Mouse (Mus musculus) forebrain, embryonic 15.5 days (tissue): ENCODE measurements at regions not wholly inside any gene's neighbourhood (a gene's known extent, or its start where the extent isn't known, plus 50 kb on each side); places are given as distances from the start of the nearest gene placed in this dataset.
"Not testable (repeated sequence)": the region's sequence is repeated elsewhere in the genome, so short reads cannot be mapped to it uniquely, and the experiment has no call there.

ENCODE experiments used
- ATAC-seq: fragments of 200-750 bp; cut with Nextera tagmentation; replicated peaks from 2 replicates; pipeline ENCODE4 v1.8.0; 2017; ENCODE audit warnings: mild to moderate bottlenecking, moderate TSS enrichment, moderate library complexity
- H3K27ac ChIP-seq: fragments of 300-500 bp; sonication (generic); replicated peaks from 2 replicates; pipeline ENCODE4 v1.5.1; 2015; ENCODE audit warnings: mild to moderate bottlenecking, inconsistent platforms
- H3K27me3 ChIP-seq: fragments of 300-500 bp; sonication (generic); 2 replicates; pipeline ENCODE4 v1.6.1; 2015; ENCODE audit warnings: inconsistent platforms
- H3K36me3 ChIP-seq: fragments of 300-500 bp; sonication (generic); 2 replicates; pipeline ENCODE4 v1.6.1; 2015; ENCODE audit warnings: mild to moderate bottlenecking, inconsistent platforms
- H3K4me1 ChIP-seq: fragments of 300-500 bp; sonication (generic); 2 replicates; pipeline ENCODE4 v1.6.1; 2015; ENCODE audit warnings: inconsistent platforms
- H3K4me2 ChIP-seq: fragments of 300-500 bp; sonication (generic); replicated peaks from 2 replicates; pipeline ENCODE4 v1.6.1; 2015; ENCODE audit warnings: mild to moderate bottlenecking, inconsistent platforms
- H3K4me3 ChIP-seq: fragments of 300-500 bp; sonication (generic); 2 replicates; pipeline ENCODE4 v1.5.1; 2015; ENCODE audit warnings: mild to moderate bottlenecking, inconsistent platforms
- H3K9ac ChIP-seq: fragments of 300-500 bp; sonication (generic); replicated peaks from 2 replicates; pipeline ENCODE4 v1.6.1; 2015; ENCODE audit warnings: mild to moderate bottlenecking, inconsistent platforms
- H3K9me3 ChIP-seq: fragments of 300-500 bp; sonication (generic); 2 replicates; pipeline ENCODE4 v1.6.1; 2016; ENCODE audit warnings: inconsistent platforms
- whole genome bisulfite sequencing: fragments of 180-500 bp; shearing (Covaris S2); methylation state at CpG from one replicate; pipeline ENCODE4 v1.1.7; 2015; ENCODE audit warnings: mixed read lengths; 5-methylcytosine and 5-hydroxymethylcytosine counted together

GRCm38 (mm10) chr9:85920745-85921614 is 78.8 kb downstream of the Tpbg start:
- ATAC-seq, result no peak

GRCm38 (mm10) chr9:85925259-85925658 is 83.1 kb downstream of the Tpbg start:
- no peak overlapping the region for H3K4me3 ChIP-seq
- WGBS, result 89% methylated on average over 1 of the region's 1 CpGs
- no peaks in the 10 kb centered on the region for H3K4me1 ChIP-seq
- no peaks in the 10 kb centered on the region for H3K9me3 ChIP-seq
- H3K9ac ChIP-seq, result no peak overlapping the region
- H3K4me2 ChIP-seq, result no peak overlapping the region
- ATAC-seq, result no peak
- H3K36me3 ChIP-seq, result no peaks in the 10 kb centered on the region
- H3K27ac ChIP-seq, result no peak overlapping the region
- H3K27me3 ChIP-seq, result no peaks in the 10 kb centered on the region

More at GRCm38 (mm10) chr9:85920745-85921614, 78.8 kb downstream of the Tpbg start:
- Histone ChIP-seq H3K4me3 (no peak overlapping the region), H3K4me1 (no peaks in the 10 kb centered on the region), H3K36me3 (no peaks in the 10 kb centered on the region), H3K27me3 (no peaks in the 10 kb centered on the region), H3K9me3 (no peaks in the 10 kb centered on the region), H3K4me2 (no peak overlapping the region), H3K27ac (no peak overlapping the region), H3K9ac (no peak overlapping the region)
- WGBS, result 92% methylated on average over 13 of the region's 13 CpGs

- H3K4me3 ChIP-seq, result no peak overlapping the region
- no peak for ATAC-seq
- H3K4me2 ChIP-seq, result no peak overlapping the region
- no peak overlapping the region for H3K9ac ChIP-seq
- H3K27me3 ChIP-seq, result no peaks in the 10 kb centered on the region
- 88% methylated on average over 3 of the region's 3 CpGs for WGBS
- H3K4me1 ChIP-seq, result no peaks in the 10 kb centered on the region
- H3K36me3 ChIP-seq, result no peaks in the 10 kb centered on the region
- no peak overlapping the region for H3K27ac ChIP-seq
- no peaks in the 10 kb centered on the region for H3K9me3 ChIP-seq
Measured at GRCm38 (mm10) chr9:85932209-85932608, 90.0 kb downstream of the Tpbg start.

GRCm38 (mm10) chr9:85943066-85943684 is 101.0 kb downstream of the Tpbg start:
- not testable (repeated sequence) for ATAC-seq, H3K9me3 ChIP-seq, H3K9ac ChIP-seq, H3K4me3 ChIP-seq, H3K4me2 ChIP-seq, H3K4me1 ChIP-seq, H3K36me3 ChIP-seq, H3K27me3 ChIP-seq, H3K27ac ChIP-seq
- WGBS, result 91% methylated on average over 14 of the region's 14 CpGs

GRCm38 (mm10) chr9:85948495-85949137 is 106.4 kb downstream of the Tpbg start:
- Histone ChIP-seq H3K4me2 (no peak overlapping the region), H3K27me3 (no peaks in the 10 kb centered on the region), H3K4me1 (peaks cover 6% of the 10 kb centered on the region; the same call in 1 of the 2 replicates), H3K36me3 (no peaks in the 10 kb centered on the region), H3K27ac (no peak overlapping the region), H3K9ac (no peak overlapping the region), H3K9me3 (no peaks in the 10 kb centered on the region), H3K4me3 (no peak overlapping the region)
- WGBS, result 27% methylated on average over 12 of the region's 12 CpGs
- ATAC-seq, result peak; percentile 91

- Histone ChIP-seq H3K27me3 (no peaks in the 10 kb centered on the region), H3K27ac (no peak overlapping the region), H3K4me3 (no peak overlapping the region), H3K36me3 (no peaks in the 10 kb centered on the region), H3K9me3 (no peaks in the 10 kb centered on the region), H3K4me1 (peaks cover 6% of the 10 kb centered on the region; the same call in 1 of the 2 replicates), H3K9ac (no peak overlapping the region), H3K4me2 (no peak overlapping the region)
- WGBS, result 89% methylated on average over 2 of the region's 2 CpGs
- no peak for ATAC-seq
Measured at GRCm38 (mm10) chr9:85951777-85952176, 109.6 kb downstream of the Tpbg start.

GRCm38 (mm10) chr9:85970076-85970475 is 127.9 kb downstream of the Tpbg start:
- no peaks in the 10 kb centered on the region for H3K4me1 ChIP-seq
- H3K4me2 ChIP-seq, result no peak overlapping the region
- no peak for ATAC-seq
- H3K36me3 ChIP-seq, result no peaks in the 10 kb centered on the region
- no peaks in the 10 kb centered on the region for H3K27me3 ChIP-seq
- H3K4me3 ChIP-seq, result no peak overlapping the region
- H3K27ac ChIP-seq, result no peak overlapping the region
- 90% methylated on average over 10 of the region's 10 CpGs for WGBS
- no peaks in the 10 kb centered on the region for H3K9me3 ChIP-seq
- H3K9ac ChIP-seq, result no peak overlapping the region

GRCm38 (mm10) chr9:85981428-85981827 is 139.2 kb downstream of the Tpbg start:
- H3K27ac ChIP-seq, result no peak overlapping the region
- no peaks in the 10 kb centered on the region for H3K9me3 ChIP-seq
- no peak overlapping the region for H3K4me3 ChIP-seq
- H3K4me1 ChIP-seq, result no peaks in the 10 kb centered on the region
- WGBS, result 96% methylated on average over 5 of the region's 5 CpGs
- H3K4me2 ChIP-seq, result no peak overlapping the region
- no peaks in the 10 kb centered on the region for H3K36me3 ChIP-seq
- no peak for ATAC-seq
- no peak overlapping the region for H3K9ac ChIP-seq
- no peaks in the 10 kb centered on the region for H3K27me3 ChIP-seq

GRCm38 (mm10) chr9:85983516-85983915 is 141.3 kb downstream of the Tpbg start:
- not testable (repeated sequence) for H3K9me3 ChIP-seq, H3K27me3 ChIP-seq, H3K4me1 ChIP-seq, H3K36me3 ChIP-seq, H3K4me3 ChIP-seq, ATAC-seq, H3K4me2 ChIP-seq, H3K27ac ChIP-seq, H3K9ac ChIP-seq
- 93% methylated on average over 8 of the region's 8 CpGs for WGBS

GRCm38 (mm10) chr9:85985671-85986070 is 143.5 kb downstream of the Tpbg start:
- Histone ChIP-seq H3K27me3 (no peaks in the 10 kb centered on the region), H3K4me2 (no peak overlapping the region), H3K27ac (no peak overlapping the region), H3K9me3 (no peaks in the 10 kb centered on the region), H3K9ac (no peak overlapping the region), H3K36me3 (no peaks in the 10 kb centered on the region), H3K4me1 (no peaks in the 10 kb centered on the region), H3K4me3 (no peak overlapping the region)
- 78% methylated on average over 5 of the region's 5 CpGs for WGBS
- no peak for ATAC-seq

GRCm38 (mm10) chr9:85986142-85986541 is 144.0 kb downstream of the Tpbg start:
- Histone ChIP-seq H3K36me3 (no peaks in the 10 kb centered on the region), H3K9me3 (no peaks in the 10 kb centered on the region), H3K9ac (no peak overlapping the region), H3K27ac (no peak overlapping the region), H3K4me3 (no peak overlapping the region), H3K4me1 (no peaks in the 10 kb centered on the region), H3K4me2 (no peak overlapping the region), H3K27me3 (no peaks in the 10 kb centered on the region)
- no peak for ATAC-seq
- WGBS, result 72% methylated on average over 2 of the region's 2 CpGs

- WGBS, result 85% methylated on average over 2 of the region's 2 CpGs
Measured at GRCm38 (mm10) chr9:86002996-86003395, 160.8 kb downstream of the Tpbg start.

More at GRCm38 (mm10) chr9:86002996-86003395, 160.8 kb downstream of the Tpbg start:
- Histone ChIP-seq H3K9ac (no peak overlapping the region), H3K27me3 (no peaks in the 10 kb centered on the region), H3K4me3 (no peak overlapping the region), H3K36me3 (no peaks in the 10 kb centered on the region), H3K27ac (no peak overlapping the region), H3K4me1 (no peaks in the 10 kb centered on the region), H3K4me2 (no peak overlapping the region), H3K9me3 (no peaks in the 10 kb centered on the region)
- no peak for ATAC-seq
